In the genomic region with DNA sequence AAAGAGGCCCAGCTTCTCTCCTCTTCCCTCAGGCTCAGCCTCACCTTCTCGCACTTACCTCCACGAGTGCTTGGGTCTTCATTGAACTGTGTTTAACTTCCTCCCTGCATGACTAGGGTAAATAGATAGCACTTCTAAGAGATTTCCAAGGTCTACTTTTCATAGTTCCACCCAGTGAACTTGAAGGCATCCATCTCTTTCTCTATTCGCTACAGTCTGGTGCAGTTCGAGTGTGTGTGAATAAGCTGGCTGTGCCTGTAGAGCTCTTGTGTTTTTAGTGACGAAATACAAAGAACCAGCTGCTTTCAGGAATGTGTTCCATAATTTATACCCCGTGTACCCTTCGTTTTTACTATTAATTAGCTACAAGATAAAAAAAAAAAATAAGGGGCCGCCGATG, we compare ENCODE assay signal across 33 mouse cellular contexts. TPM values are rescaled to one million over a fixed set of nuclear protein-coding genes. Genes with fewer than 3 reads are reported as not detected.
"Had no signal": no experiment of that assay in that cellular context is flagged by ENCODE, and none has a peak within 500 bp of the region (broad histone marks: within the 10 kb centered on the region; RNA-seq: fewer than 3 reads in every experiment).

No protein-coding gene starts in this region.

- H3K4me3 ChIP-seq: left cerebral cortex, adult 2 months; limb, embryonic 12.5 days; limb, embryonic 15.5 days; midbrain, embryonic 12.5 days; midbrain, embryonic 15.5 days; myocyte; neural tube, embryonic 13.5 days had no signal

- DNase-seq: kidney, adult 2 months; kidney, postnatal 10 days; kidney, postnatal 4 days; layer of hippocampus, adult 9-11 months; layer of hippocampus, postnatal 36 days; left cerebral cortex, postnatal 4 days; liver, postnatal 0 days; lung, postnatal 4 days; thymus, adult 18-20 months; thymus, postnatal 36 days had no signal

- H3K27me3 ChIP-seq: limb, embryonic 12.5 days; limb, embryonic 15.5 days; midbrain, embryonic 12.5 days; midbrain, embryonic 15.5 days; neural tube, embryonic 13.5 days had no signal

- H3K9ac ChIP-seq: limb, embryonic 12.5 days; limb, embryonic 15.5 days; liver, embryonic 14.5 days; liver, postnatal 0 days; midbrain, embryonic 12.5 days; midbrain, embryonic 15.5 days; neural tube, embryonic 13.5 days had no signal

- ATAC-seq: intestine, postnatal 0 days; liver, postnatal 0 days; midbrain, embryonic 15.5 days had no signal

- H3K36me3 ChIP-seq: limb, embryonic 12.5 days; limb, embryonic 15.5 days; midbrain, embryonic 12.5 days; midbrain, embryonic 15.5 days; neural tube, embryonic 13.5 days had no signal

- H3K4me2 ChIP-seq: limb, embryonic 12.5 days; limb, embryonic 15.5 days; liver, embryonic 11.5 days; midbrain, embryonic 12.5 days; midbrain, embryonic 15.5 days; neural tube, embryonic 13.5 days had no signal

- H3K4me1 ChIP-seq: midbrain, embryonic 15.5 days had no signal

- H3K27ac ChIP-seq: left cerebral cortex, adult 2 months; limb, embryonic 12.5 days; limb, embryonic 15.5 days; liver, embryonic 14.5 days; midbrain, embryonic 12.5 days; midbrain, embryonic 15.5 days; neural tube, embryonic 13.5 days had no signal

- H3K9me3 ChIP-seq: limb, embryonic 12.5 days; limb, embryonic 15.5 days; midbrain, embryonic 12.5 days; midbrain, embryonic 15.5 days; neural tube, embryonic 13.5 days had no signal

RNA-seq across cellular contexts. Expression of gene Timp4, which starts 22.7 kb away (rescaled TPM):
- total RNA-seq: megakaryocyte progenitor cell, adult 5-6 weeks; megakaryocyte-erythroid progenitor cell, adult 5-6 weeks; monocyte, adult 5-6 weeks; neutrophil, adult 5-6 weeks had no signal
- polyA plus RNA-seq: liver, embryonic 14.5 days; liver, postnatal 0 days had no signal

RNA-seq across cellular contexts. Expression of gene Gm17482, which starts 47.6 kb away (rescaled TPM):
- total RNA-seq: layer of hippocampus, adult 18-20 months; layer of hippocampus, postnatal 36 days; left cerebral cortex, adult 2 months; left cerebral cortex, postnatal 14 days; left cerebral cortex, postnatal 4 days; megakaryocyte progenitor cell, adult 5-6 weeks; megakaryocyte-erythroid progenitor cell, adult 5-6 weeks; monocyte, adult 5-6 weeks; neutrophil, adult 5-6 weeks had no signal
- polyA plus RNA-seq: intestine, embryonic 14.5 days; intestine, postnatal 0 days; kidney, adult 2 months; kidney, embryonic 14.5 days; limb, embryonic 12.5 days; limb, embryonic 15.5 days; liver, embryonic 11.5 days; liver, embryonic 14.5 days; liver, postnatal 0 days; midbrain, embryonic 12.5 days; midbrain, embryonic 15.5 days; myocyte; neural tube, embryonic 13.5 days; small intestine, adult 2 months; spleen, adult 2 months; stomach, embryonic 16.5 days; testis, adult 2 months; urinary bladder, adult 2 months had no signal
